Mouse (Mus musculus): ENCODE measurements around the gene Ythdf2.
A peak's percentile ranks its signal among the peaks of the same experiment; 100 is the strongest.

Gene Ythdf2

GRCm38 (mm10) chr4:132154877-132155670, 57.0 kb downstream of the Ythdf2 start:
- no peak for DNase-seq (ENCODE audit: low spot score in 2 of 2)

GRCm38 (mm10) chr4:132151673-132152072, 60.4 kb downstream of the Ythdf2 start:
- DNase-seq (ENCODE audit: low spot score in 2 of 2) = no peak

- DNase-seq (ENCODE audit: low spot score in 2 of 2) = no peak
Observed at GRCm38 (mm10) chr4:132146201-132146600, 65.9 kb downstream of the Ythdf2 start.

GRCm38 (mm10) chr4:132145092-132145491, 67.0 kb downstream of the Ythdf2 start:
- no peak for DNase-seq (ENCODE audit: low spot score in 2 of 2)

GRCm38 (mm10) chr4:132144080-132144841, 67.8 kb downstream of the Ythdf2 start, which contains the start of gene Oprd1:
Gene Oprd1, minus strand, starts transcription at chr4:132144486.
- peak in 1 of 2 experiments; percentile 18 for DNase-seq (ENCODE audit: low spot score in 2 of 2)

GRCm38 (mm10) chr4:132138640-132139039, 73.5 kb downstream of the Ythdf2 start:
- no peak for DNase-seq (ENCODE audit: low spot score in 2 of 2)

- no peak for DNase-seq (ENCODE audit: low spot score in 2 of 2)
Observed at GRCm38 (mm10) chr4:132137013-132137412, 75.1 kb downstream of the Ythdf2 start.
